Mouse (Mus musculus) thymus, adult 2 months (tissue): ENCODE results near the gene Ccdc125. TPM values are rescaled to one million over a fixed set of nuclear protein-coding genes. Genes with fewer than 3 reads are reported as not detected.

Experiments used
- DNase-seq: peaks from one replicate; pipeline ENCODE4 v3.0.0; 2021
- H3K27ac ChIP-seq: fragments of 200-500 bp; 2 replicates; pipeline ENCODE4 v1.5.1; 2012; ENCODE audit warnings: low read length, control low read depth; ENCODE audit not compliant: control insufficient read depth, insufficient read depth
- H3K27me3 ChIP-seq: fragments of 200-500 bp; 2 replicates; pipeline ENCODE4 v1.6.1; 2012; ENCODE audit warnings: mild to moderate bottlenecking, low read length, moderate library complexity, mixed read lengths; ENCODE audit not compliant: control insufficient read depth, insufficient read depth
- H3K36me3 ChIP-seq: fragments of 200-500 bp; 2 replicates; pipeline ENCODE4 v1.6.1; 2012; ENCODE audit warnings: mild to moderate bottlenecking, low read length, moderate library complexity; ENCODE audit not compliant: control insufficient read depth, insufficient read depth
- H3K4me1 ChIP-seq: fragments of 200-500 bp; replicated peaks from 2 replicates; pipeline ENCODE4 v1.6.1; 2012; ENCODE audit warnings: low read length; ENCODE audit not compliant: control insufficient read depth, insufficient read depth
- H3K4me3 ChIP-seq: fragments of 200-500 bp; 2 replicates; pipeline ENCODE4 v1.5.1; 2012; ENCODE audit warnings: mild to moderate bottlenecking, low read length, control low read depth, moderate library complexity; ENCODE audit not compliant: control insufficient read depth, insufficient read depth
- CTCF ChIP-seq: fragments of 200-500 bp; IDR thresholded peaks from 2 replicates; pipeline ENCODE4 v1.5.1; 2012; ENCODE audit warnings: mild to moderate bottlenecking, control low read depth, low read length, moderate library complexity, borderline replicate concordance; ENCODE audit not compliant: control insufficient read depth, poor library complexity, insufficient read depth; ENCODE audit errors: extremely low read depth
- POLR2A ChIP-seq: fragments of 200-500 bp; IDR thresholded peaks from 2 replicates; pipeline ENCODE4 v1.6.1; 2012; ENCODE audit warnings: mild to moderate bottlenecking, low read length, control low read depth, moderate library complexity; ENCODE audit not compliant: control insufficient read depth, poor library complexity, insufficient read depth; ENCODE audit errors: extremely low read depth
- WGBS: fragments of 180-500 bp; shearing (Covaris S2); methylation state at CpG from one replicate; pipeline ENCODE4 v1.1.7; 2018; 5-methylcytosine and 5-hydroxymethylcytosine counted together
- polyA plus RNA-seq: library from polyadenylated mRNA; depleted of rRNA; stranded (reverse); fragments of >200 nt; gene quantifications from 2 replicates; pipeline ENCODE4 v1.2.3, GENCODE M21; 2012

The Ccdc125 gene
- polyA plus RNA-seq, 1 experiment: 2.3 TPM

DNA sequence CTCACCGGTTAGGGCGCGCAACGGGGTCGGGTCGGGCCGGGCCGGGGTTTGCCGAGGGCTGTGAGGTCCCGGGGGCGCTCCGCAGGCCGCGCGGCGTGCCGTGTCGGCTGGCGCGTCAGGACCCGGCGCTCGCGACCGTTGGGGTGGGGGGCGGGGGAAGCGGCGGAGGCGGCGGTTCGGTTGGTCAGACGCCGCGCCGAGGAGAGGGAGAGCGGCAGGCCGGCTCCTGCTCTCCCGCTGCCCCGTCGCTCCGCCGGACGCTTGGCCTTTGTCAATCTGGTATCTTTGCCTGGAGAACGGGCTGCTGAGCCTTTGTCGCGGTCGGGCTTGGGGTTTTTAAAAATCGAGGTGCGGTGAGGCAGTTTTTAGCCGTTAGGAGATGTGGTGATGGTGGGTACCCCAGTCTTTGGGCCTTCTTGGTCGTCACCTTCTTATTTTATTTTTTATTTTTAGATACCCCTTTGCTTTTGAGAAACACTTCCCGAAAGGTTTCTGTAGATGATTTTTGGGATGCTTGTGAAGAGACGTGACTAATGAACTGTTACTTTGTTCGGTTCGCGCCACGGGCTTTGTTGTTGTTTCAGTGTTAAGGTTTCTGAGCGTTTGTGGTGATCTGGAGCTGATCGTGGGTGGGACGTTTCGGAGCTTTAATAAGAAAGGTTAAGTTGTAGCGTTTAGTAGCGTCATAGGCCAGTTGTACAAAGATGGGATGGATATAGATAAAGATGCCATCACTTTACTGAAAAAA is 17.9 kb upstream of the Ccdc125 start, which contains the start of gene Taf9:
Gene Taf9 (plus strand): TSS at position 141 of the 748 bp plus-strand sequence.
- peak within 1 kb of the TSS; percentile 3; the same call in 1 of the 2 replicates for H3K27ac ChIP-seq
- H3K36me3 ChIP-seq: no peaks in the 10 kb centered on the region; the same call in 1 of the 2 replicates
- DNase-seq: no peak
- TF ChIP-seq POLR2A: no peak; the same call in 1 of the 2 replicates
- no peak for TF ChIP-seq CTCF
- WGBS: under 1% methylated on average over 63 of the region's 63 CpGs
- H3K27me3 ChIP-seq: no peaks in the 10 kb centered on the region
- H3K4me3 ChIP-seq: peak within 1 kb of the TSS; percentile 53
- 0 out of 2 replicates have a peak, but pooled peaks cover 2% of the 10 kb centered on the region for H3K4me1 ChIP-seq

GRCm38 (mm10) chr13:100658091-100658490 is 11.4 kb upstream of the Ccdc125 start:
- H3K27ac ChIP-seq: no peak overlapping the region
- 97% methylated on average over 5 of the region's 5 CpGs for WGBS
- TF ChIP-seq CTCF (no peak), POLR2A (no peak)
- no peak for DNase-seq
- H3K4me1 ChIP-seq: no peaks in the 10 kb centered on the region
- peaks cover 4% of the 10 kb centered on the region; the same call in 1 of the 2 replicates for H3K36me3 ChIP-seq
- no peaks in the 10 kb centered on the region for H3K27me3 ChIP-seq
- H3K4me3 ChIP-seq: no peak overlapping the region

GRCm38 (mm10) chr13:100659864-100660456 is 9.6 kb upstream of the Ccdc125 start:
- WGBS: 37% methylated on average over 4 of the region's 4 CpGs
- H3K27ac ChIP-seq: no peak overlapping the region
- no peak overlapping the region for H3K4me3 ChIP-seq
- DNase-seq: peak; percentile 52
- H3K4me1 ChIP-seq: no peaks in the 10 kb centered on the region
- no peaks in the 10 kb centered on the region for H3K27me3 ChIP-seq
- no peak for TF ChIP-seq POLR2A
- no peak for TF ChIP-seq CTCF
- peaks cover 4% of the 10 kb centered on the region; the same call in 1 of the 2 replicates for H3K36me3 ChIP-seq

GRCm38 (mm10) chr13:100670181-100670741 is 744 bp downstream of the Ccdc125 start:
- Histone ChIP-seq H3K4me3 (no peak overlapping the region), H3K4me1 (peaks cover 5% of the 10 kb centered on the region), H3K27me3 (no peaks in the 10 kb centered on the region), H3K27ac (no peak overlapping the region), H3K36me3 (peaks cover 9% of the 10 kb centered on the region)
- TF ChIP-seq POLR2A: no peak
- TF ChIP-seq CTCF: no peak
- 7% methylated on average over 9 of the region's 9 CpGs for WGBS
- DNase-seq: no peak

DNA sequence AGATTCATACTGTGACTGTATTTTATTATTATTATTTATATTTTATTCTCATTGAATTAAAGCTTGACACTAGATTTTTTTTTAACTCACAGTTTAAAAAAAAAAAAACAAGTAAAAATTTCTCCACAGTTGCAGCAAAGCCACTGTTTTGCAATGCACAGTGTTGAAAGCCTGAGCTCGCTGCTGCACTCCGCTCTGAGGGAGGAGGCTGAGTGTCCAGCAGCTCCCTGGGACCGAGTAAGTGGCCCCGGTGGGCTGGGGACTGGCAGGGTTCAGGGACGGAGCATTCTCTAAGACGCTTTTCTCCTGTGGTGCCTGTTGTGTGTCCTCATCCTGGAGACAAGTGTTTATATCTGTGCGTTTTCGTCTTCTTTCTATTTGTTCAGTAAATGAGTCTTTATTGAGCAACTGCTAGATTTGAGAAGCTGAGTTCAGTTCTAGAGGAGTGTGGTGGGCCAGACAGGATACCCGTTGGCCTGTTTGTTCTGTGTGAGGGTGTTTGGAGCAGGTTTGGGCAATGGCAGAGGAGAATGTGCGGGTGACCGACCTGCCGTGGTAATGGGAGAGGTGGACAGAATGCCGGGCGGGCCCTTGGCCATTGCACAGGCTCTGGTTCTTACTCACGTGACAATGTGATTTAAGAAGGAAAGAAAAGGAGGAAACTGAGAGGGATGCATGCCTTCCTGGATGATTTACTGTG is 6.6 kb downstream of the Ccdc125 start:
- Histone ChIP-seq H3K4me1 (no peaks in the 10 kb centered on the region), H3K27me3 (no peaks in the 10 kb centered on the region), H3K4me3 (no peak overlapping the region), H3K36me3 (no peaks in the 10 kb centered on the region), H3K27ac (no peak overlapping the region)
- WGBS: 93% methylated on average over 15 of the region's 15 CpGs
- TF ChIP-seq CTCF: no peak
- TF ChIP-seq POLR2A: no peak
- no peak for DNase-seq

DNA sequence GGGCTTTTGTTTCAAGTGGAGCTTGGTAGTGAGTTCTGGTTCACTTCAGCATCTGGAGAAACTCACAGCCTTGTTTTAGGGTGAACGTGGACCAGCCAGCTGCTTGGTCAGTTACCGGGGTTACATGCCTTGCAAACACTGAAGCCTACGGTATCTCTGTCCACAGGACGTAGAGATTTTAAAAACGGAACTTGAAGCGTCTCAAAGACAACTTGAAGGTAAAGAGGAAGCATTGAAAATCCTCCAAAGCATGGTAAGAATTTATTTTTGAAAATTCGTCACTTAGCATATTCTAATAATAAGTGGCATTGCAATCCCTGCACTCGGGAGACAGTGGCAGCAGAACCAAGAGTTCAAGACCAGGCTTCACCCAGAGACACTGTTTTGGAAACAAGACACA is 12.1 kb downstream of the Ccdc125 start:
- H3K36me3 ChIP-seq: no peaks in the 10 kb centered on the region; the same call in 1 of the 2 replicates
- 96% methylated on average over 8 of the region's 8 CpGs for WGBS
- H3K4me3 ChIP-seq: no peak overlapping the region
- H3K27ac ChIP-seq: no peak overlapping the region
- TF ChIP-seq CTCF (no peak), POLR2A (no peak)
- DNase-seq: no peak
- H3K27me3 ChIP-seq: no peaks in the 10 kb centered on the region
- no peaks in the 10 kb centered on the region for H3K4me1 ChIP-seq

GRCm38 (mm10) chr13:100682837-100683236 is 13.3 kb downstream of the Ccdc125 start:
- no peak overlapping the region for H3K4me3 ChIP-seq
- TF ChIP-seq POLR2A (no peak), CTCF (no peak)
- H3K27me3 ChIP-seq: no peaks in the 10 kb centered on the region
- H3K27ac ChIP-seq: no peak overlapping the region
- no peaks in the 10 kb centered on the region for H3K4me1 ChIP-seq
- no peaks in the 10 kb centered on the region; the same call in 1 of the 2 replicates for H3K36me3 ChIP-seq
- no peak for DNase-seq
- 78% methylated on average over 2 of the region's 2 CpGs for WGBS
